Mouse (Mus musculus) ES-Bruce4 (cell line): Measurements from ENCODE around the gene Ptcd2.

Source experiments
- CTCF ChIP-seq: IDR thresholded peaks from one replicate; pipeline ENCODE4 v1.8.1; 2011; ENCODE audit warnings: low read depth, low read length
- EP300 ChIP-seq: IDR thresholded peaks from 2 replicates; pipeline ENCODE4 v1.6.1; 2011; ENCODE audit warnings: low read depth, low read length; ENCODE audit not compliant: insufficient read depth
- POLR2A ChIP-seq: IDR thresholded peaks from one replicate; pipeline ENCODE4 v1.8.1; 2011; ENCODE audit warnings: low read length; ENCODE audit not compliant: insufficient read depth

DNA sequence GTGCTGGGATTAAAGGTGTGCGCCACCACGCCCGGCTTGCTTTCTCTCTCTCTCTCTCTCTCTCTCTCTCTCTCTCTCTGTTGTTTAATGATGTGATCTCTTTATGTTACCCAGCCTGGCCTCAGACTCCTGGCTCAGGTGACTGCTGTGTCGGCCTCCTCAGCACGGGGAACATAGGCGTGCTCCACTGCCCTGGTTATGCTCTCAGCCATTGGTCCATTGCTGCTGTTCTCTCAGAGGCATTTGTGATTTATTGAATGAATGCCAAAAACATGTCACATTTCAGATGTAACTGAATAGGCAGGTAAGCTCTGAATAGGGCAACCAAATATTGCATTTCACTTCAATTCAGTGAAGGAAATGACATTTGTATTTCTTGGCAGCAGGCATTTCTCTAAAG lies 41.4 kb upstream of the Ptcd2 start:
- TF ChIP-seq CTCF (no peak), POLR2A (no peak), EP300 (no peak)
